Mouse (Mus musculus) forebrain, postnatal 0 days (tissue): Measurements from ENCODE around the gene Dmrtc2. TPM values are rescaled to one million over a fixed set of nuclear protein-coding genes. Genes with fewer than 3 reads are reported as not detected.
A peak's percentile ranks its signal among the peaks of the same experiment; 100 is the strongest.

Experiments used
- ATAC-seq: fragments of 200-750 bp; cut with Nextera tagmentation; 2 replicates; pipeline ENCODE4 v1.8.0; 2017; ENCODE audit warnings: mild to moderate bottlenecking, moderate library complexity
- DNase-seq: peaks from one replicate; pipeline ENCODE4 v3.0.0-alpha.2; 2015
- H3K27ac ChIP-seq: fragments of 300-500 bp; sonication (generic); 2 replicates; pipeline ENCODE4 v1.5.1; 2014; ENCODE audit warnings: low read depth, mild to moderate bottlenecking, antibody characterized with exemption, low read length, moderate library complexity, mixed read lengths
- H3K27me3 ChIP-seq: fragments of 300-500 bp; sonication (generic); 2 replicates; pipeline ENCODE4 v1.6.1; 2014; ENCODE audit warnings: mild to moderate bottlenecking, low read length, mixed read lengths; ENCODE audit not compliant: insufficient read depth
- H3K36me3 ChIP-seq: fragments of 300-500 bp; sonication (generic); 2 replicates; pipeline ENCODE4 v1.6.1; 2014; ENCODE audit warnings: mild to moderate bottlenecking, moderate library complexity; ENCODE audit not compliant: insufficient read depth
- H3K4me1 ChIP-seq: fragments of 300-500 bp; sonication (generic); 2 replicates; pipeline ENCODE4 v1.6.1; 2014; ENCODE audit warnings: antibody characterized with exemption; ENCODE audit not compliant: insufficient read depth
- H3K4me2 ChIP-seq: fragments of 300-500 bp; sonication (generic); 2 replicates; pipeline ENCODE4 v1.6.1; 2014; ENCODE audit warnings: low read depth, mild to moderate bottlenecking, moderate library complexity
- H3K4me3 ChIP-seq: fragments of 300-500 bp; sonication (generic); 2 replicates; pipeline ENCODE4 v1.5.1; 2014; ENCODE audit warnings: low read depth, low read length, mixed read lengths
- H3K9ac ChIP-seq: fragments of 300-500 bp; sonication (generic); 2 replicates; pipeline ENCODE4 v1.6.1; 2014; ENCODE audit warnings: mild to moderate bottlenecking
- H3K9me3 ChIP-seq: fragments of 300-500 bp; sonication (generic); 2 replicates; pipeline ENCODE4 v1.6.1; 2016; ENCODE audit warnings: low read length
- CTCF ChIP-seq: sonication (generic); IDR thresholded peaks from 2 replicates; pipeline ENCODE4 v1.5.1; 2016; ENCODE audit warnings: antibody characterized with exemption, control low read depth, low read depth
- WGBS: fragments of 180-500 bp; shearing (Covaris S2); extraction: QIAGEN DNeasy Blood & Tissue Kit; methylation state at CpG from one replicate; pipeline ENCODE4 v1.1.7; 2014; 5-methylcytosine and 5-hydroxymethylcytosine counted together
- polyA plus RNA-seq: library from polyadenylated mRNA; unstranded; fragments of >200 nt; fragmentation: Nextera tagmentation; extraction: Ambion mirVana; gene quantifications from 2 replicates; pipeline ENCODE4 v1.2.1, GENCODE M21; 2015
- total RNA-seq: library from RNA; depleted of rRNA; stranded (reverse); fragments of >200 nt; gene quantifications from 2 replicates; pipeline ENCODE4 v1.2.3, GENCODE M21; 2014

Dmrtc2 gene
- total and polyA plus RNA-seq, 2 experiments from 2014 or later: 0.28 TPM; not detected in 1

GRCm38 (mm10) chr7:24884693-24885291, 14.9 kb downstream of the Dmrtc2 start:
- Histone ChIP-seq H3K9me3 (no peaks in the 10 kb centered on the region), H3K36me3 (peaks cover 42% of the 10 kb centered on the region), H3K4me1 (peaks cover 6% of the 10 kb centered on the region), H3K27me3 (no peaks in the 10 kb centered on the region), H3K9ac (peak overlapping the region; percentile 100), H3K27ac (peak overlapping the region; percentile 92), H3K4me3 (peak overlapping the region; percentile 99), H3K4me2 (peak overlapping the region; percentile 83)
- DNase-seq (no peak), ATAC-seq (no peak)
- under 1% methylated on average over 47 of the region's 47 CpGs for WGBS
- no peak for TF ChIP-seq CTCF

GRCm38 (mm10) chr7:24885468-24886307, 15.8 kb downstream of the Dmrtc2 start:
- no peak for DNase-seq
- 44% methylated on average over 12 of the region's 12 CpGs for WGBS

DNA sequence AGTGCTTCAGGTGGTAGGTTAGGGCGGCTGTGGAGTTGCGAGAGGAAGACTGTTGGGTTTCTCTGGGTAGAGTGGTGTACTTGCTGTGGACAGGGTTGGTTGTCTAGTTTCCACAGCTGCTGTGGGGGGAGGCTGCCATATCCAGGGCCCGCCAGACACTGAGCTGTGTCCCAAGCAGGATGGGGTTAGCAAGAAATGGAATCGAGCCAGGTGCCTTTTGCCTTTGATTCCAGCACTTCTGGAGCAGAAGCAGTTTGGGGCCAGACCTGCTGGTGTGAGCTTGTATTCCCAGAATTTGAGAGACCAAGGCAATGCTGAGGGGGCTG, 16.4 kb downstream of the Dmrtc2 start:
- H3K9me3 ChIP-seq: no peaks in the 10 kb centered on the region
- 65% methylated on average over 4 of the region's 4 CpGs for WGBS
- H3K4me3 ChIP-seq: no peak overlapping the region
- H3K9ac ChIP-seq: peak overlapping the region; percentile 100; the same call in 1 of the 2 replicates
- H3K27ac ChIP-seq: no peak overlapping the region
- peaks cover 6% of the 10 kb centered on the region for H3K4me1 ChIP-seq
- DNase-seq (no peak), ATAC-seq (no peak)
- TF ChIP-seq CTCF: no peak
- H3K36me3 ChIP-seq: peaks cover 56% of the 10 kb centered on the region
- no peaks in the 10 kb centered on the region for H3K27me3 ChIP-seq
- no peak overlapping the region for H3K4me2 ChIP-seq

More at GRCm38 (mm10) chr7:24885468-24886307, 15.8 kb downstream of the Dmrtc2 start:
- Histone ChIP-seq H3K27me3 (no peaks in the 10 kb centered on the region), H3K27ac (no peak overlapping the region), H3K4me3 (peak overlapping the region; percentile 99), H3K4me2 (peak overlapping the region; percentile 83), H3K9me3 (no peaks in the 10 kb centered on the region), H3K36me3 (peaks cover 50% of the 10 kb centered on the region), H3K9ac (peak overlapping the region; percentile 100), H3K4me1 (peaks cover 6% of the 10 kb centered on the region)
- TF ChIP-seq CTCF: no peak
- no peak for ATAC-seq

DNA sequence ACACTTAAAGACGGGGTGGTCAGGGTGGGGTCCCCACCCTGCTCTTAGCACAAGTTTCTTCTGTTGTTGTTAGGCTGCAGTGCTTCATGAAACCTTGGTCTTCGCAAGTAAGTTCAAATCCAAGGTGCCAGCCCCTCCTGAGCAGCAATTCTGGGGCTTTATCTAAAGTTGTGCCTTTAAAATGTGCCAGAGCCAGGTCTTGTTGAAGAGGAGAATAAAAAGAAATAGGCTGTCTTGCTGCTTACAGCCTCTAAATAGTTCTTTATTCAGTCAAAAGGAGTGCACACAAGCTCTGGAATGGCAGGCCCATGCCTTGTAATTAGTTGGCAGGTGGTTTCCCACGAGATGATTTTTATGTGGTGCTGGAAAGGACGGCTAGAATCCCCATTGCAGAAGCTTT, 17.2 kb downstream of the Dmrtc2 start:
- ATAC-seq: no peak
- H3K36me3 ChIP-seq: peaks cover 56% of the 10 kb centered on the region

DNA sequence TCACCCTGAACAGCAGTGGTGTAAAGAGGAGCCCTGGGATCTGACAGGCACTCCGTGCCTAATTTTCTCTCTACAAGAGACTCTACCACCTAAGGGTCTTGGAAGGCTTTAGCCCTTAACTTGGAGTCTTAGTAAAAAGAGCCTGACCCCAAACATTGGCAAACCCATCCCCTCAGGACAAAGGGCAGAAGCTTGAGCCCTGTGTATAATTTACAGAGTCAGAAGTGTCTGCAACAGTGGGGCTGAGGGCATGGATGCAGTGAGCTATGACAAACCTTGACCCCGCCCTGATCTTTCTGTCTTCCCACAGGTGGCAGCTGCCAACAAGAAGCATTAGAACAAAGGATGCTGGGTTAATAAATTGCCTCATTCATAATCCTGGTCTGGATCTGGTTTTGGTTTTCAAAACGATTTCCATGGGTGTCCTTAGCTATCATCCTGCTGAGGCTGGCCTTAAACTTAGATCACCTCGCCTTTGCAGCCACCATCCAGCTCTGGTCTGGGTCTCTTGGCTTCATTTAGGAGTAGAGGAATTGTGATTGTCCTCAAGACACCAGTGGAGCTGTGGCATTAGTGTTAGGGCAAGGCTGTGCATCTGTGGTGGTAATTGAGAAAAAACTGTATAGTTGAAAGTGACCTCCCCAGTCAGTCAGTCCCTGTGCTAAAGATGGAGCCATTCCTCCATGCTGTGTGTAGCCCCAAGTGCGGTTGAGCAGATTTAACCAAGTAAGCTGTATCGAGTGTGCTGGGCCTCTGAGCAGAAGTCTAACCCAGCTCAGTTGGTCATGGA, 19.8 kb downstream of the Dmrtc2 start:
- no peak for ATAC-seq
- no peak for DNase-seq
- WGBS: 77% methylated on average over 6 of the region's 6 CpGs
- peaks cover 56% of the 10 kb centered on the region for H3K36me3 ChIP-seq
- no peak overlapping the region for H3K27ac ChIP-seq
- no peak overlapping the region for H3K9ac ChIP-seq
- TF ChIP-seq CTCF: no peak
- H3K4me2 ChIP-seq: no peak overlapping the region
- no peak overlapping the region for H3K4me3 ChIP-seq
- H3K27me3 ChIP-seq: no peaks in the 10 kb centered on the region
- no peaks in the 10 kb centered on the region for H3K9me3 ChIP-seq
- peaks cover 6% of the 10 kb centered on the region for H3K4me1 ChIP-seq

More for the DNA sequence above, 17.2 kb downstream of the Dmrtc2 start:
- no peak overlapping the region for H3K4me2 ChIP-seq
- H3K9ac ChIP-seq: peak overlapping the region; percentile 22; the same call in 1 of the 2 replicates
- 49% methylated on average over 4 of the region's 4 CpGs for WGBS
- H3K4me3 ChIP-seq: no peak overlapping the region
- H3K9me3 ChIP-seq: no peaks in the 10 kb centered on the region
- peaks cover 6% of the 10 kb centered on the region for H3K4me1 ChIP-seq
- no peak overlapping the region for H3K27ac ChIP-seq
- no peak for DNase-seq
- no peak for TF ChIP-seq CTCF
- no peaks in the 10 kb centered on the region for H3K27me3 ChIP-seq

DNA sequence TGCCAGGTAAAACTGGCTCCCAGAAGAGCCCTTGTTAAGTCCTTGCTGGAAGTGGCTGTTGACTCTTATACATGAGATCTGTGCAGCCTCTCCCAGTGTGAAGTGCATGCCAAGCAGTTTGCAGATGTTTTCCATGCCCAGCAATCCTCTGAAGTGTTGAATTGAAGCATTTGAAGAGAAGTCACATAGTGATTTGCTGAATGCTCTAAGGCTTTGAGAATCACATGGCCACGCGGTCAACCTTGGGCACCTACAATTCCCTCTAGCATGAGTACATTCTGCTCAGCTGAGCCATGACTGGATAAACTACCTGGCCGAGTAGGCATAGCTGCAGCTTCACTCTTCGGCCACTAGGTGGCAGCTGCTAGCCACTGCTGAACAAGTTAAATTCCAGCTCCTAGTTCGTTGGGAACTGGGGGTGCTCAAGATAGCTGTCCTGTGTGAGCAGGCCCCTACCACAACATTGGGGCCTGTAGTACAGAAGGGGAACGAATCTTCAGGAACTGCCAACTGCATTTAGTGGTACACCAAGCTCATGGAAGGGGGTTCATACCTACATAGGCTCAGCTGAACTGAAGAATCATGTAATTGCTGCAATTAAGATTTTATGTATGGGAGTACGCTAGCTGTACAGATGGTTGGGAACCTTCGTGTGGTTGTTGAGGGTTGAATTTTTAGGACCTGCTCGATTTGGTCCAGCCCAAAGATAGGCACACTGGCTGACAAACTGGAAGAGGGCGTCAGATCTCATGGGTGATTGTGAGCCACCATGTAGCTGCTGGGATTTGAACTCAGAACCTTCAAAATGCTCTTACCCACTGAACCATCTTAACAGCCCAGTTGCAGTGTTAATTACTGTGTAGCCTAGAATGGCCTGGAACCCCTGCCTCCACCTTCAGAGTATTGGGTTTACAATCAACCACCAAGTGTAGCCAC, 20.7 kb downstream of the Dmrtc2 start:
- peak; percentile 91 for DNase-seq
- Histone ChIP-seq H3K9ac (no peak overlapping the region), H3K36me3 (peaks cover 56% of the 10 kb centered on the region), H3K4me3 (no peak overlapping the region), H3K27ac (no peak overlapping the region), H3K4me2 (no peak overlapping the region), H3K27me3 (no peaks in the 10 kb centered on the region), H3K4me1 (peaks cover 3% of the 10 kb centered on the region), H3K9me3 (no peaks in the 10 kb centered on the region)
- peak; percentile 99 for TF ChIP-seq CTCF
- WGBS: 27% methylated on average over 10 of the region's 10 CpGs
- peak; percentile 73 for ATAC-seq
